Mouse (Mus musculus): ENCODE data around the gene Ndufab1. TPM values are rescaled to one million over a fixed set of nuclear protein-coding genes. Genes with fewer than 3 reads are reported as not detected.

Gene Ndufab1
- polyA plus RNA-seq, 1 experiment, result 813 TPM

- Histone ChIP-seq H3K79me2 (ENCODE audit: control insufficient read depth, insufficient read depth) (no peaks in the 10 kb centered on the region), H3K27me3 (ENCODE audit: control insufficient read depth, insufficient read depth, insufficient read length) (no peaks in the 10 kb centered on the region), H3K36me3 (ENCODE audit: control insufficient read depth, insufficient read depth) (peaks cover 6% of the 10 kb centered on the region), H3ac (ENCODE audit: control insufficient read depth, insufficient read length, low read depth) (no peak overlapping the region), H3K4me3 (ENCODE audit: insufficient read depth, poor library complexity, severe bottlenecking) (no peak overlapping the region), H3K79me3 (ENCODE audit: low read depth) (no peaks in the 10 kb centered on the region)
- TF ChIP-seq USF1 (IDR thresholded peaks at IDR 0.05; ENCODE audit: low read depth), result no peak
- TF ChIP-seq FOSL1 (IDR thresholded peaks at IDR 0.05; ENCODE audit: insufficient read depth, low read length, poor library complexity, severe bottlenecking), result no peak
- no peak for TF ChIP-seq MYOD1 (IDR thresholded peaks at IDR 0.05; ENCODE audit: control insufficient read depth, insufficient read length, low read depth)
- TF ChIP-seq CTCF (IDR thresholded peaks at IDR 0.05; ENCODE audit: control insufficient read depth, insufficient read depth, insufficient read length), result no peak
- no peak for TF ChIP-seq MYOG (IDR thresholded peaks at IDR 0.05; ENCODE audit: control insufficient read depth, extremely low read depth, insufficient read length)
- no peak for TF ChIP-seq MAX (IDR thresholded peaks at IDR 0.05)
- TF ChIP-seq CEBPB (IDR thresholded peaks at IDR 0.05; ENCODE audit: low read depth), result no peak
Observed at GRCm38 (mm10) chr7:122048191-122048590, 53.5 kb downstream of the Ndufab1 start.

GRCm38 (mm10) chr7:122046813-122047212 is 54.9 kb downstream of the Ndufab1 start:
- Histone ChIP-seq H3ac (ENCODE audit: control insufficient read depth, insufficient read length, low read depth) (no peak overlapping the region), H3K79me3 (ENCODE audit: low read depth) (no peaks in the 10 kb centered on the region), H3K36me3 (ENCODE audit: control insufficient read depth, insufficient read depth) (peaks cover 6% of the 10 kb centered on the region), H3K79me2 (ENCODE audit: control insufficient read depth, insufficient read depth) (no peaks in the 10 kb centered on the region), H3K4me3 (ENCODE audit: insufficient read depth, poor library complexity, severe bottlenecking) (no peak overlapping the region), H3K27me3 (ENCODE audit: control insufficient read depth, insufficient read depth, insufficient read length) (no peaks in the 10 kb centered on the region)
- TF ChIP-seq MAX (IDR thresholded peaks at IDR 0.05) (no peak), MYOD1 (IDR thresholded peaks at IDR 0.05; ENCODE audit: control insufficient read depth, insufficient read length, low read depth) (no peak), MYOG (IDR thresholded peaks at IDR 0.05; ENCODE audit: control insufficient read depth, extremely low read depth, insufficient read length) (no peak), USF1 (IDR thresholded peaks at IDR 0.05; ENCODE audit: low read depth) (no peak), CTCF (IDR thresholded peaks at IDR 0.05; ENCODE audit: control insufficient read depth, insufficient read depth, insufficient read length) (no peak), CEBPB (IDR thresholded peaks at IDR 0.05; ENCODE audit: low read depth) (no peak), FOSL1 (IDR thresholded peaks at IDR 0.05; ENCODE audit: insufficient read depth, low read length, poor library complexity, severe bottlenecking) (no peak)

- H3K79me2 ChIP-seq (ENCODE audit: control insufficient read depth, insufficient read depth), result no peaks in the 10 kb centered on the region
- no peaks in the 10 kb centered on the region for H3K79me3 ChIP-seq (ENCODE audit: low read depth)
- H3K27me3 ChIP-seq (ENCODE audit: control insufficient read depth, insufficient read depth, insufficient read length), result no peaks in the 10 kb centered on the region
- H3ac ChIP-seq (ENCODE audit: control insufficient read depth, insufficient read length, low read depth), result no peak overlapping the region
- H3K36me3 ChIP-seq (ENCODE audit: control insufficient read depth, insufficient read depth), result peaks cover 3% of the 10 kb centered on the region
- no peak overlapping the region for H3K4me3 ChIP-seq (ENCODE audit: insufficient read depth, poor library complexity, severe bottlenecking)
- TF ChIP-seq FOSL1 (IDR thresholded peaks at IDR 0.05; ENCODE audit: insufficient read depth, low read length, poor library complexity, severe bottlenecking) (no peak), MYOD1 (IDR thresholded peaks at IDR 0.05; ENCODE audit: control insufficient read depth, insufficient read length, low read depth) (no peak), USF1 (IDR thresholded peaks at IDR 0.05; ENCODE audit: low read depth) (no peak), CTCF (IDR thresholded peaks at IDR 0.05; ENCODE audit: control insufficient read depth, insufficient read depth, insufficient read length) (no peak), MAX (IDR thresholded peaks at IDR 0.05) (no peak), MYOG (IDR thresholded peaks at IDR 0.05; ENCODE audit: control insufficient read depth, extremely low read depth, insufficient read length) (no peak), CEBPB (IDR thresholded peaks at IDR 0.05; ENCODE audit: low read depth) (no peak)
Observed at GRCm38 (mm10) chr7:122045711-122046110, 56.0 kb downstream of the Ndufab1 start.

- Histone ChIP-seq H3K27me3 (ENCODE audit: control insufficient read depth, insufficient read depth, insufficient read length) (no peaks in the 10 kb centered on the region), H3K36me3 (ENCODE audit: control insufficient read depth, insufficient read depth) (peaks cover 3% of the 10 kb centered on the region), H3K79me3 (ENCODE audit: low read depth) (no peaks in the 10 kb centered on the region), H3ac (ENCODE audit: control insufficient read depth, insufficient read length, low read depth) (no peak overlapping the region), H3K4me3 (ENCODE audit: insufficient read depth, poor library complexity, severe bottlenecking) (no peak overlapping the region), H3K79me2 (ENCODE audit: control insufficient read depth, insufficient read depth) (no peaks in the 10 kb centered on the region)
- TF ChIP-seq USF1 (IDR thresholded peaks at IDR 0.05; ENCODE audit: low read depth) (no peak), MYOG (IDR thresholded peaks at IDR 0.05; ENCODE audit: control insufficient read depth, extremely low read depth, insufficient read length) (no peak), CEBPB (IDR thresholded peaks at IDR 0.05; ENCODE audit: low read depth) (no peak), MAX (IDR thresholded peaks at IDR 0.05) (no peak), MYOD1 (IDR thresholded peaks at IDR 0.05; ENCODE audit: control insufficient read depth, insufficient read length, low read depth) (no peak), FOSL1 (IDR thresholded peaks at IDR 0.05; ENCODE audit: insufficient read depth, low read length, poor library complexity, severe bottlenecking) (no peak), CTCF (IDR thresholded peaks at IDR 0.05; ENCODE audit: control insufficient read depth, insufficient read depth, insufficient read length) (no peak)
Observed at GRCm38 (mm10) chr7:122045181-122045634, 56.5 kb downstream of the Ndufab1 start.

- Histone ChIP-seq H3ac (ENCODE audit: control insufficient read depth, insufficient read length, low read depth) (no peak overlapping the region), H3K36me3 (ENCODE audit: control insufficient read depth, insufficient read depth) (peaks cover 10% of the 10 kb centered on the region), H3K4me3 (ENCODE audit: insufficient read depth, poor library complexity, severe bottlenecking) (no peak overlapping the region), H3K27me3 (ENCODE audit: control insufficient read depth, insufficient read depth, insufficient read length) (no peaks in the 10 kb centered on the region), H3K79me2 (ENCODE audit: control insufficient read depth, insufficient read depth) (no peaks in the 10 kb centered on the region), H3K79me3 (ENCODE audit: low read depth) (no peaks in the 10 kb centered on the region)
- TF ChIP-seq FOSL1 (IDR thresholded peaks at IDR 0.05; ENCODE audit: insufficient read depth, low read length, poor library complexity, severe bottlenecking) (no peak), USF1 (IDR thresholded peaks at IDR 0.05; ENCODE audit: low read depth) (no peak), MYOG (IDR thresholded peaks at IDR 0.05; ENCODE audit: control insufficient read depth, extremely low read depth, insufficient read length) (no peak)
Observed at GRCm38 (mm10) chr7:122044106-122044505, 57.6 kb downstream of the Ndufab1 start.

Other genes starting within 250 kb of the Ndufab1 start
- not detected for gene Scnn1b, start 236.8 kb downstream of the Ndufab1 start, polyA plus RNA-seq (2012; fragmentation: generic; extraction: Trizol)
- 14.0 TPM for gene Cog7, start 120.2 kb downstream of the Ndufab1 start, polyA plus RNA-seq (2012; fragmentation: generic; extraction: Trizol)
- 86.2 TPM for gene Gga2, start 80.7 kb downstream of the Ndufab1 start, polyA plus RNA-seq (2012; fragmentation: generic; extraction: Trizol)
- 28.4 TPM for gene Ubfd1, start 34.7 kb downstream of the Ndufab1 start, polyA plus RNA-seq (2012; fragmentation: generic; extraction: Trizol)
- 11.0 TPM for gene Ears2, start 34.6 kb downstream of the Ndufab1 start, polyA plus RNA-seq (2012; fragmentation: generic; extraction: Trizol)
- 2.8 TPM for gene Palb2, start 31.1 kb upstream of the Ndufab1 start, polyA plus RNA-seq (2012; fragmentation: generic; extraction: Trizol)
- gene Dctn5, start 31.2 kb upstream of the Ndufab1 start, polyA plus RNA-seq (2012; fragmentation: generic; extraction: Trizol), result 59.1 TPM
- gene Plk1, start 57.6 kb upstream of the Ndufab1 start, polyA plus RNA-seq (2012; fragmentation: generic; extraction: Trizol), result 161 TPM
- not detected for gene Ern2, start 84.3 kb upstream of the Ndufab1 start, polyA plus RNA-seq (2012; fragmentation: generic; extraction: Trizol)
- gene Chp2, start 117.6 kb upstream of the Ndufab1 start, polyA plus RNA-seq (2012; fragmentation: generic; extraction: Trizol), result not detected
- gene Prkcb, start 186.9 kb upstream of the Ndufab1 start, polyA plus RNA-seq (2012; fragmentation: generic; extraction: Trizol), result 17.8 TPM